Mouse (Mus musculus): ENCODE measurements around the gene Mon1a.

Mon1a gene

GRCm38 (mm10) chr9:107908410-107909158 lies 20.6 kb downstream of the Mon1a start:
- DNase-seq (ENCODE audit: low read depth, low spot score), result no peak

GRCm38 (mm10) chr9:107910025-107910769 lies 22.2 kb downstream of the Mon1a start:
- DNase-seq (ENCODE audit: low read depth, low spot score), result no peak

- DNase-seq (ENCODE audit: low read depth, low spot score), result no peak
Observed at GRCm38 (mm10) chr9:107914764-107915420, 26.9 kb downstream of the Mon1a start.

- peak; percentile 66 for DNase-seq (ENCODE audit: low read depth, low spot score)
Observed at GRCm38 (mm10) chr9:107917895-107918608, 30.1 kb downstream of the Mon1a start.

GRCm38 (mm10) chr9:107918884-107919283 lies 30.9 kb downstream of the Mon1a start:
- no peak for DNase-seq (ENCODE audit: low read depth, low spot score)

- DNase-seq (ENCODE audit: low read depth, low spot score), result no peak
Observed at GRCm38 (mm10) chr9:107919441-107919840, 31.5 kb downstream of the Mon1a start.

- no peak for DNase-seq (ENCODE audit: low read depth, low spot score)
Observed at GRCm38 (mm10) chr9:107923021-107923420, 35.1 kb downstream of the Mon1a start.

GRCm38 (mm10) chr9:107923956-107924355 lies 36.0 kb downstream of the Mon1a start:
- DNase-seq (ENCODE audit: low read depth, low spot score), result no peak

- DNase-seq (ENCODE audit: low read depth, low spot score), result no peak
Observed at GRCm38 (mm10) chr9:107925251-107925650, 37.3 kb downstream of the Mon1a start.

GRCm38 (mm10) chr9:107926920-107927420 lies 39.0 kb downstream of the Mon1a start:
- no peak for DNase-seq (ENCODE audit: low read depth, low spot score)

- DNase-seq (ENCODE audit: low read depth, low spot score), result no peak
Observed at GRCm38 (mm10) chr9:107927749-107928148, 39.8 kb downstream of the Mon1a start.

- no peak for DNase-seq (ENCODE audit: low read depth, low spot score)
Observed at GRCm38 (mm10) chr9:107928169-107928568, 40.2 kb downstream of the Mon1a start, which contains the start of gene Actl11. TSS of gene Actl11 (plus strand) at chr9:107928469.

- no peak for DNase-seq (ENCODE audit: low read depth, low spot score)
Observed at GRCm38 (mm10) chr9:107932221-107932620, 44.3 kb downstream of the Mon1a start.

- DNase-seq (ENCODE audit: low read depth, low spot score), result no peak
Observed at GRCm38 (mm10) chr9:107934146-107934545, 46.2 kb downstream of the Mon1a start.

- DNase-seq (ENCODE audit: low read depth, low spot score), result no peak
Observed at GRCm38 (mm10) chr9:107935374-107935773, 47.4 kb downstream of the Mon1a start, which contains the start of gene Camkv. TSS of gene Camkv (plus strand) at chr9:107935674.

GRCm38 (mm10) chr9:107935790-107936214 lies 47.9 kb downstream of the Mon1a start:
- DNase-seq (ENCODE audit: low read depth, low spot score), result peak; percentile 30

- DNase-seq (ENCODE audit: low read depth, low spot score), result peak; percentile 24
Observed at GRCm38 (mm10) chr9:107936215-107936822, 48.4 kb downstream of the Mon1a start.

GRCm38 (mm10) chr9:107936831-107937230 lies 48.9 kb downstream of the Mon1a start:
- DNase-seq (ENCODE audit: low read depth, low spot score), result no peak

- no peak for DNase-seq (ENCODE audit: low read depth, low spot score)
Observed at GRCm38 (mm10) chr9:107947241-107948194, 59.6 kb downstream of the Mon1a start.
